Mouse (Mus musculus): ENCODE measurements around the gene Adarb1. TPM values are rescaled to one million over a fixed set of nuclear protein-coding genes. Genes with fewer than 3 reads are reported as not detected.

Adarb1 gene
- 1 to 10 TPM in 1 of 2 experiments, under 1 TPM in 1; 0.74 to 1.2 TPM for polyA plus RNA-seq (2017; shearing (Covaris generic))

GRCm38 (mm10) chr10:77418138-77418537, at the start of gene Adarb1:
Adarb1 (minus strand) TSS chr10:77418270.
- peak; percentile 94 for ATAC-seq

DNA sequence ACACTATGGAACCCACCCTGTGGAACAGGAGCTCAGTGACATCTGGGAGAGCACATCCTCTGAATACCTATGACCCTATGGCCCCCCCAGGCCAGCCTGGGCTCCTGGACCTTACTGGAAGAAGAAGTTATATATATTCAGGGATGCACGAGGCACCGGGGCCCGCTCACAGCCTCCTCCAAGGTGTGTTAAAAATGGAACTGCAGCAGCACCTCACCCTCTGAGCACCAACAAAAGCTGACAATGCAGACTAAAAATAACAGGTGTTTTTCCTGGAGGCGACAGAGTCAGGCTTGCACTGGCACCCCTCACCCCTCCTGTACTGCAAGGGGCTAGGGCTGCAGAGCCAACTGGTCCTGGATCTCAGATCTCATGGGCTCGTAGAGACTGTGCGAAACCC, 49.3 kb upstream of the Adarb1 start:
- no peak for ATAC-seq

DNA sequence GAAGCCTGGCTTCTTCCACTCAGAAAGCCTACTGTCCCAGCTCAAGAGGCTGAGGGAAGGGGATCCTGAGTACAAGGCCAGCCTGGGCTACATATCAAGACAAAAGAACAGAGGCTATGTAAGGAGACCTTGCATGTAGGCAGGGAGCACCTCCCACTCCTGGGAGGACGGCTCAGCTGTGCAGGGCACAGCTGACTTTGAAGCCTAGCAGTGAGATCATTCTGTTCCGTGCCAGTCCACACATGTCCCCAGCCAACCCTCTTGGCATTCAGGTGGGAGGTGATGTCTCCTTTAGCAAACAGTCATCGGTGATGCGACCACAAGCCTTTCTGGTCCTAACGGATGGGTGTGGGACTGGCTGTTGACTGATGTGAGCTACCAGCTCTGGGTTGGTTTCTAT, 47.8 kb upstream of the Adarb1 start:
- no peak for ATAC-seq

DNA sequence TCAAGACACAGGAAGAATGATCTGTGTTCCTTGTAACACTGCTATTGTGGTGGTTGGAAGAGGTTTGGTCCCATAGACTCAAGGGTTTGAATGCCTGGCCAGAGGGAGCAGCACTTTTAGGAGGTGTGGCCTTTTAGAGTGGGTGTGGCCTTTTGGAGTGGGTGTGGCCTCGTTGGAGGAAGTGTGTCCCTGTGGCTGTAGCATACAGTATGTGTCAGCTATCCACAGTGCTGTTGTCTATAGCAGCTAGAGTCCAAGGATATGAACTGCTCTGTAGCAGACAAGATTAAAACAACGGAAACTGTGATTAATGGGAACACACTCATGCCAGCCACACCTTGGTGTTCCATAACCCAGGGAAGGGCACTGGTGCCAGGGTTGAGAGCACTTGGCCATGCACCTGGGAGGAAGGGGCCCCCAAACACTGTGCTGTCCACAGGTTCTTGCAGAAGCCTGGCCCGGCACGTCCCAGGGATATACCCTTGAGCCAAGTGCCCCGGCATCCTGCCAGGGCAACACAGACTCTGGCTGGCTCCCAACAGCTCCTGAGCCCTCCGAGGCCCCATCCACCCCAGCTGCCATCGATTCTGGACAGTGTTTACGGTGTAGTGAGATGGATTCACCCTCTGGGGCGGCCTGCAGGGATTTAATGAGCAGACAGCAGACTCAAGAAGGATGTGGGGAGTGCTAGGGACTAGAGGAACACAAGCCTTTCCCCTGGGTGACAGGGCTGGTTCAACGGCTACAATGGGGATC, 46.3 kb upstream of the Adarb1 start:
- no peak for ATAC-seq

GRCm38 (mm10) chr10:77461161-77461560, 43.1 kb upstream of the Adarb1 start:
- no peak for ATAC-seq

DNA sequence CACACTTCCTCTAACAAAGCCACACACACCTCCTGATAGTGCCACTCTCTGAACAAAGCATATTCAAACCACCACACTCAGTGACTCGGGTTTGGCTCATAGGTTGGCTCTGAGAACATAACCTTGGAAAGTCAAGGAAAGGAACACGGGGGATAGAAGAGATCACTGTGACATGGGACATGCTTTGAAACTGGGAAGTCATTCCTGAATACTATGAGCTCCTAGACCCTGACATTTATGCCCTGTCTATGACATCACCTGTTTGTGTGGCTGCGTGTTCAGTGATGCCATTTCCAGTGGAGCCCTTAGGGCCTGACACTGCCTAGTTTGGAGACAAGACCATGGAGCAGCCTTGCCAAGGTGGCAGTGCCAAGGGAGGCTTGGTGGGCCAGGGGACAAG, 39.6 kb upstream of the Adarb1 start:
- no peak for ATAC-seq

DNA sequence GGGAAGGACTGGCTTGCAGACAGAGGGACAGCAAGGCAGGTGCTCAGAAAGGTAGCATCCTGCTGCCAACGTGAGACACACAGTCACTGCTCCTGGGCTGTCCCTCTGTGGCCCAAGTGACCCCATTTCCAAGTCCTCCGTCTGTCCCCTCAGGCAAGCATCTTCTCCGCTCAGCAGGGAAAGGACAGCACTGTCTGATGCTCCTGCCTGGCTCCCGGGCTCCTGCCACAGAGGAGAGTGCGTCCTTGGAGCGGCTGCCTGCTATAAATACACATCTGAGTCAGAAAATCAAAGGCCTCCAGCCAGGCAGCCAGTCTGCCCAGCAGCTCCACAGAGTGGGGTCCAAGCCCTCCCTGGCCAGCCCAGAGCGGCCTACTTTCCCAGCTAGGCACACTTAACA, 38.4 kb upstream of the Adarb1 start:
- ATAC-seq: no peak

- ATAC-seq: no peak
These were observed 37.4 kb upstream of the Adarb1 start for GRCm38 (mm10) chr10:77455251-77456010.

GRCm38 (mm10) chr10:77454795-77455194, 36.7 kb upstream of the Adarb1 start:
- no peak for ATAC-seq

- ATAC-seq: no peak
These were observed 33.8 kb upstream of the Adarb1 start for GRCm38 (mm10) chr10:77451822-77452221.

DNA sequence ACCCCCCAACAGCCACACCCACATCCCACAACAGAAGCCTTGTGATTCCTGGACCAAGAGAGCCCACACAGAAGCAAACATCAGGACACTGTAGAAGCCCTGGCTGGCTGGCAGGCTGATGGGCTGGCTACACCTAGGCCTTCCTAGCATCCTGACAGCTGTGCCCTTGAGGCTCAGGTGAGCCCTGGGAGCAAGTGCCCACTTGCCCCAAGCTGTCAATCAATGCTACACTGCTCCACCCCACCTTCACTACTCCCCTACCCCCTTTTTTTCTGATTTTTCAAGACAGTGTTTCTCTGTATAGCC, 32.0 kb upstream of the Adarb1 start:
- ATAC-seq: no peak

DNA sequence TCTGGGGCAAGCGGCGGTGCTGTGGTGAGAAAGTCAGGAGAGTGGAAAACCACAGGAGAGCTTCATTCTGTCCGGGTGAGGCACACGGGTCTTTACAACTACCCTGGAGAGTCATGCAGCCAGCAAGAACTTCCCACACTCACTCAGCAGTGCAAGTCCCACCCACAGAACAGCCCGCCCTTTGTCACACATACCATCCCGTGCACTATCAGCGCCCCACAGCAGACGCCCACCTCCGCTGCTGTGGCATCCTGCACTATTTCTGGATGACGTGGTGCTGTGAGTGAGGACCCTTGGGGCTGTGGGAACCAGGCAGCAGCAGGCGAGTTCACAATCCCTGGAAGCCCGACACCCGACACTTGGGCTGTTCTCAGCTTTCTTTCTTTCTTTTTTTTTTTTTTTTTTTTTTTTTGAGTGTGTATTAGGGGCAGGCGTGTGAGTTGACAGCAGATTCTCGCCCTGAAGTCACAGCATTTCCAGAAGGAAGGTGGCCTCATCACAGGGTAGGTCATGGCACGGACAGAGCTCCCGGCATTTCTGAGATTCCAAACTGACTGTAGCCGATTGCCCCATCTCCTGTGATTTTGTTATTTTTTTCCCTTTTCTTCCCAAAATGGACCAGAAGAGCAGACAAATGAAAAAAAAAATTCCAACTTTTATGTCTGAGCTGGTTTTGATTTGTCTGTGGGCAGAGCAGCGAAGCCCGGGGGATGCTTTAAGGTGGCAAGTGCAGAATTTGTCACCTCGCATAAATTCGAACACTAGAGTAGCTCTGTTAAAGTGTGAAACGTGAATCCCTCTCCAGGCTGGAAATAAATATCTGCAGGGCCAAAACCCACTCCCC, 31.5 kb upstream of the Adarb1 start:
- ATAC-seq: no peak

DNA sequence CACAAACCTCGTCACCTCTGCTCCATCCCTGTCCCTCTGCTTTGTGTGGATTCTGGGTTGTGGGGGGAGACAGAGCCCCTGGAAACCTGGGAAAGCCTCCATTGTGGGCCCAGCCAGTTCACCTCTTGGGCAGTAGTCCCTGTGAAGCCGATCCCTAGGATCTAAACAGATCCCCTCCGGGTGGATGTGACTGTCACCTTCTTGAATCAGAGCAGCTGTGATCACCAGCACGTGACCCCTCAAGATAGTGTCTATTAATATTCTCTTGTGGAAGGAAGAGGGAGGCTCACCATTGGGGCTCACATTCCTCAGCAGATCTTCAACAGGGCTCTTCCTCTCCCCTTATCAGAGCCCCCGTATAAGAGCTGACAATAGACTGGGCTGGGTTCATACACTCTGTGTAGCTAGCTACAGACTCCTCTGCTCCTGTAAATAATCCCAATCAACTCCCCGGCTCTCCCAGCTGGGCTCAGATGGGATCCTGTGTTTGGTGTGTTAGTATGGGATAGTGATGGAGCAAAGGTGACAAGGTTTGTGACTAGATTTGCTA, 30.7 kb upstream of the Adarb1 start:
- ATAC-seq: no peak

DNA sequence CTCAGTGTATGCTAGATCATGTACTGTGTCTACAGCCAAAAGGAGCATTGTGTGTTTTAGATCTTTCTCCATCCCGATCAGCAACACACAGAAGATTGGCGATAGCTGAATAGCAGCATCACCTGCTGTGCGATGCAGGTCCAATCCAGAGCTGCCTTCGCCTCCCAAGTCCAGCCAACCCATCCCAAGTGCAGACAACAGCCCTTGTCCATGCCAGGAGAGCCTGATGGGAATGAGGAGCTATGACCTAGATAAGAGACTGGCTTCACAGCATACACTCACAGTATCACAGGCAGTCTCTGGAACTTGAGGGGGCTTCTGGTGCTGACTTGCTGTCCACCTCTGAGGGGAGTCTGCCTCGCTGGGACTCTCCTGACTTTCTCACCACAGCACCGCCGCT, 30.1 kb upstream of the Adarb1 start:
- ATAC-seq: no peak

GRCm38 (mm10) chr10:77447755-77448154, 29.7 kb upstream of the Adarb1 start:
- no peak for ATAC-seq

- no peak for ATAC-seq
These were observed 24.2 kb upstream of the Adarb1 start for GRCm38 (mm10) chr10:77442250-77442649.

GRCm38 (mm10) chr10:77441812-77442211, 23.7 kb upstream of the Adarb1 start:
- no peak for ATAC-seq

- no peak for ATAC-seq
These were observed 23.0 kb upstream of the Adarb1 start for GRCm38 (mm10) chr10:77440841-77441755.

DNA sequence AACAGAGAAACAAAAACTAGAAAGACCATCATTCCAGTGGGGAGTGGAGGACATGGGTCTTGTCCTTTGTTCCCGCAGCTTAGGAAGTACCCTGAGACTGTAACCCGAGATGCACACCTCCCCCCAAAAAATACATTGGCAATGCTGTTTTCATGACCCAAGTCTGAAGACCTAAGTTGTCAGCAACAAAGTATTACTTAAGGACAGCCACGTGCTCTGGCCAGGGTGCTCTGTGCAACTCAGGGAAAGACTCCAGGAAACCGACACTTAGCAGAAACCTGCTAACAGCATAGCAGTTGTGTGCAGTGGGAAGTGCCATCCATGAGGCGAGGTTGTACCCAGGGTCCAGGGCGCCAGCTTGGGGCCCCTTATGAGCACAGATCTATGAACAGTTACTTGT, 22.2 kb upstream of the Adarb1 start:
- ATAC-seq: no peak

GRCm38 (mm10) chr10:77439026-77439425, 21.0 kb upstream of the Adarb1 start:
- ATAC-seq: no peak

- no peak for ATAC-seq
These were observed 20.0 kb upstream of the Adarb1 start for GRCm38 (mm10) chr10:77438021-77438420.

DNA sequence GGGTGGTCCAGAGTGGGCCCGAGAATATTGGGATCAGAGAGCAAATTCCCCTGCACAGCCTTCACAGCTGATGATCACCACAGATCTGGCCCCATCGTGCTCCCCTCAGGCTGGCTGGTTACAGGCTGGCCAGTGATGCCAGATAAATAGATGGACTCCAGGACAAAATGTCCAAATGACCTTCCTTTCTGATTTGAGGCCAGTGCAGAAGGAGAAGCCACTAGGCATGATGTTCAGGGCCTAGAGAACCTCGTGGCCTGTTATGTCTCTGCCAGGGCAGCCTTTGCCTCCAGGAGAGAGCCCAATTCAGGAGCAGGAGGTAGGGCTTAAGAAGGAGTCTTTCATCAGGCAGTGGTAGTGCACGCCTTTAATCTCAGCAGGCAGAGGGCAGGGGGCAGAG, 17.3 kb upstream of the Adarb1 start:
- no peak for ATAC-seq
